Mouse (Mus musculus) CH12.LX (cell line): ENCODE measurements around the gene Prss22. TPM values are rescaled to one million over a fixed set of nuclear protein-coding genes. Genes with fewer than 3 reads are reported as not detected.

Experiments used
- DNase-seq: peaks from one replicate; pipeline ENCODE4 v3.0.0-alpha.2; 2013; ENCODE audit errors: extremely low read depth
- H3K27ac ChIP-seq: 2 replicates; pipeline ENCODE4 v1.5.1; 2012; ENCODE audit warnings: low read depth, mild to moderate bottlenecking, control low read depth, moderate library complexity; ENCODE audit not compliant: insufficient read depth
- H3K27me3 ChIP-seq: replicated peaks from 2 replicates; pipeline ENCODE3; 2012; ENCODE audit warnings: inconsistent platforms
- H3K36me3 ChIP-seq, 2 experiments: replicated peaks in 1 of 2; 2 replicates each; pipeline versions ENCODE3 to v1.6.1; 2012; ENCODE audit warnings: inconsistent platforms in 1 of 2, low read length in 1 of 2, mild to moderate bottlenecking in 1 of 2, mixed read lengths in 1 of 2, moderate library complexity in 1 of 2; ENCODE audit not compliant: control insufficient read depth in 1 of 2, insufficient read depth in 1 of 2
- H3K4me1 ChIP-seq, 2 experiments: 2 replicates each; pipeline ENCODE4 v1.6.1; 2012; ENCODE audit warnings: inconsistent platforms in 1 of 2, moderate library complexity in 1 of 2; ENCODE audit not compliant: insufficient read depth in 2 of 2, control insufficient read depth in 1 of 2
- H3K4me2 ChIP-seq: 2 replicates; pipeline ENCODE4 v1.6.1; 2012; ENCODE audit warnings: low read depth, mild to moderate bottlenecking, control low read depth; ENCODE audit not compliant: poor library complexity, insufficient read depth, severe bottlenecking
- H3K4me3 ChIP-seq, 3 experiments: fragments of 150-350 bp in 1 of 3; sonication (generic) in 1 of 3; replicated peaks in 1 of 3; 2 replicates each; pipeline versions ENCODE3 to v1.5.1; 2011 to 2012; ENCODE audit warnings: low read depth in 2 of 3, low read length in 2 of 3, mild to moderate bottlenecking in 2 of 3, moderate library complexity in 2 of 3, control low read depth in 1 of 3, improper control_type of control experiment in 1 of 3, inconsistent platforms in 1 of 3, mixed read lengths in 1 of 3; ENCODE audit not compliant: poor library complexity in 1 of 3
- H3K79me2 ChIP-seq: replicated peaks from 2 replicates; pipeline ENCODE4 v1.6.1; 2012; ENCODE audit warnings: mild to moderate bottlenecking, moderate library complexity; ENCODE audit not compliant: control insufficient read depth, poor library complexity, insufficient read depth, severe bottlenecking; ENCODE audit errors: extremely low read depth
- H3K9ac ChIP-seq: 2 replicates; pipeline ENCODE4 v1.6.1; 2012; ENCODE audit warnings: low read depth, mild to moderate bottlenecking, control low read depth, moderate library complexity; ENCODE audit not compliant: insufficient read depth
- H3K9me3 ChIP-seq: replicated peaks from 2 replicates; pipeline ENCODE3; 2012; ENCODE audit warnings: low read length, inconsistent platforms, mixed read lengths
- CTCF ChIP-seq, 2 experiments: IDR thresholded peaks in 1 of 2; conservative IDR thresholded peaks in 1 of 2; 2 replicates each; pipeline ENCODE4 v1.5.1; 2011 to 2012; ENCODE audit warnings: low read depth in 2 of 2, low read length in 2 of 2, improper control_type of control experiment in 1 of 2, inconsistent platforms in 1 of 2, mild to moderate bottlenecking in 1 of 2, moderate library complexity in 1 of 2
- GABPA ChIP-seq: IDR thresholded peaks from 2 replicates; pipeline ENCODE4 v1.6.1; 2012; ENCODE audit warnings: low read depth, low read length, improper control_type of control experiment, inconsistent platforms; ENCODE audit not compliant: insufficient replicate concordance
- JUND ChIP-seq: conservative IDR thresholded peaks from 2 replicates; pipeline ENCODE4 v1.6.1; 2011; ENCODE audit warnings: low read depth, low read length, improper control_type of control experiment
- MAX ChIP-seq: IDR thresholded peaks from 2 replicates; pipeline ENCODE4 v1.6.1; 2011; ENCODE audit warnings: low read length, improper control_type of control experiment
- RAD21 ChIP-seq: IDR thresholded peaks from 2 replicates; pipeline ENCODE4 v1.6.1; 2011; ENCODE audit warnings: low read depth, mild to moderate bottlenecking, low read length, improper control_type of control experiment, moderate library complexity
- SIN3A ChIP-seq: IDR thresholded peaks from 2 replicates; pipeline ENCODE4 v1.6.1; 2012; ENCODE audit warnings: low read length, improper control_type of control experiment, inconsistent platforms
- SMC3 ChIP-seq: IDR thresholded peaks from 2 replicates; pipeline ENCODE4 v1.6.1; 2011; ENCODE audit warnings: low read depth, low read length, improper control_type of control experiment
- ZC3H11A ChIP-seq: IDR thresholded peaks from 2 replicates; pipeline ENCODE4 v1.6.1; 2012; ENCODE audit warnings: low read depth, mild to moderate bottlenecking, inconsistent platforms, low read length, improper control_type of control experiment
- dilution Hi-C: fragments of 300-500 bp; cut with MboI; formaldehyde crosslinking; loops from 2 replicates; pipeline ENCODE4 v1.14.3; 2020; ENCODE audit warnings: low sequenced_read_pairs; ENCODE audit not compliant: extremely low pct_unique_long_range_greater_than_20kb, extremely low pct_ligation_motif_present
- in situ Hi-C: fragments of 300-500 bp; cut with MboI; formaldehyde crosslinking; loops from 3 replicates; pipeline ENCODE4 v1.14.3; 2019; ENCODE audit warnings: low sequenced_read_pairs, low pct_ligation_motif_present, low pct_unique_long_range_greater_than_20kb, mixed read lengths
- polyA plus RNA-seq: library from polyadenylated mRNA; unstranded; fragments of >175 nt; gene quantifications from 2 replicates; pipeline ENCODE4 v1.2.1, GENCODE M21; 2012; ENCODE audit warnings: low read depth; ENCODE audit not compliant: insufficient read length
- total RNA-seq, 2 experiments: library from RNA; depleted of rRNA; stranded (reverse); fragments of 300-350 nt in 1 of 2; fragments of >200 nt in 1 of 2; gene quantifications; 2 replicates each; pipeline ENCODE4 v1.2.3; 2012 to 2014

Gene Prss22
- total and polyA plus RNA-seq, 3 experiments, result not detected

DNA sequence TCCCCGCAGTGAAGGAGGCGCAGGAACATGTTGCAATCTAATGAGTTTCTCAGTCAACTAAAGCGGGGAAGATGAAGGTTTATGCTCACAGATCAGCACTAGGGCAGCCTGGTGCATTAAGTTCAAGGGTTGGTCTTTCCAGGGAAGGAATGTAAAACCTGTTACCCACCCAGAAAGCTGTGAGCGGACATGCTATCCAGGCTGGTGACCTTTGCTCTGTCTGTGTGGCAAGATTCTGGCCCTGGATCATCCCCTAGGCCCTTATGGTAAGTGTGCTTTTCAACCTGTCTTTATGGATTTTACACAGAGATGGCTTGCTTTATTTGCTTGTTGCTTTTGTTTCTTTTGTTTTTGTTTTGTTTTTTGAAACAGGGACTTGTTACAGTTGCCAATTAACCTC is 21.2 kb downstream of the Prss22 start:
- Histone ChIP-seq H3K9ac (no peak overlapping the region), H3K4me3 (no peak overlapping the region), H3K36me3 (no peaks in the 10 kb centered on the region), H3K4me2 (no peak overlapping the region), H3K79me2 (no peaks in the 10 kb centered on the region), H3K9me3 (no peaks in the 10 kb centered on the region), H3K4me1 (peaks cover 5 to 27% of the 10 kb centered on the region in 2 experiments), H3K27me3 (no peaks in the 10 kb centered on the region), H3K27ac (no peak overlapping the region)
- no peak for TF ChIP-seq JUND
- in situ Hi-C loops, result no loop called here
- dilution Hi-C loops, result no loop called here
- no peak for DNase-seq

DNA sequence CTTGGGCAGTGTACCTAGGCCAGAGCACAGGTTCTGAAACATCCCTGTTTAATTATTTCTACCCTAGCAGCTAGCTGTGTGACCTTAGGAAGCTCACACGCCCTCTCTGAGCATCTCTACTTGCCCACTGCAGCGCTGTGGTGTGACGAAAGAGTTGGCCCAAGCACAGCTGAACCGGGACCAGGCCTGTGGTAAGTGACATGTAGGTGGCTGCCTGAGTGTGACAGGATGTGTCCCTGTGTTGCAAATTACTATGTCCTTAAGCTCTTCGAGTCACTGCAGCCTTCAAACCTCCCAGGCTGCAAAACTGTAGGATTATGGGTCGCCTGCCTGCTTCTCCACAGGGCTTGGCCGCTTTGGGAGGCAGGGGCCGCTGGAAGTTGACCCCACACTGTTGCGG is 26.6 kb downstream of the Prss22 start:
- Histone ChIP-seq H3K27me3 (no peaks in the 10 kb centered on the region), H3K27ac (no peak overlapping the region), H3K4me2 (no peak overlapping the region), H3K9ac (no peak overlapping the region), H3K79me2 (no peaks in the 10 kb centered on the region), H3K9me3 (no peaks in the 10 kb centered on the region), H3K4me3 (no peak overlapping the region), H3K4me1 (peaks cover 14 to 31% of the 10 kb centered on the region in 2 experiments), H3K36me3 (no peaks in the 10 kb centered on the region)
- TF ChIP-seq SIN3A (no peak), GABPA (no peak)
- in situ Hi-C loops (no loop called here), dilution Hi-C loops (no loop called here)
- no peak for DNase-seq

DNA sequence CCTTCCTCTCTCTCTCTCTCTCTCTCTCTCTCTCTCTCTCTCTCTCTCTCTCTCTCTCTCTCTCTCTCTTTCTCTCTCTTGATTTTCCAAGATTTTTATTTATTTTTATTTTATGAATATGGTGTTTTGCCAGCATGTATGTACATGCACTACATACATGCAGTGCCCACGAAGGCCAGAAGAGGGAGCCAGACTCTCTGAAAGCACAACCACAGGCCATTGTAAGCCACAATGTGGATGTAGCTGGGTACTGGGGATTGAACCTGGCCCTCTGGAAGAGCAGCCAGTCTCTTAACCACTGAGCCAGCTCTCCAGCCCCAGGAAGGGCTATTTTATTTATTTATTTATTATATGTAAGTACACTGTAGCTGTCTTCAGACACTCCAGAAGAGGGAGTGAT is 28.7 kb downstream of the Prss22 start:
- H3K36me3 ChIP-seq, result no peaks in the 10 kb centered on the region
- H3K9ac ChIP-seq, result no peak overlapping the region
- H3K4me1 ChIP-seq, result peaks cover 21 to 41% of the 10 kb centered on the region in 2 experiments
- no peak overlapping the region for H3K4me3 ChIP-seq
- peak; percentile 70 for DNase-seq
- H3K4me2 ChIP-seq, result no peak overlapping the region
- in situ Hi-C loops, result loop anchor here (10.0 kb wide), 3 partner anchors 104 to 304 kb away; partner anchors contain the start of genes Bicdl2, Flywch1 and Prss21
- H3K27me3 ChIP-seq, result no peaks in the 10 kb centered on the region
- H3K9me3 ChIP-seq, result no peaks in the 10 kb centered on the region
- no peak overlapping the region for H3K27ac ChIP-seq
- TF ChIP-seq MAX, result no peak
- peak; percentile 69 for TF ChIP-seq RAD21
- TF ChIP-seq SMC3, result peak; percentile 76
- peak; percentile 32 to 83; a peak in 3 of 4 replicates for TF ChIP-seq CTCF (conservative IDR thresholded peaks at IDR 0.05 in 1 of 2, IDR thresholded peaks at IDR 0.05 in 1 of 2; ENCODE audit: low read depth in 2 of 2, low read length in 2 of 2)
- peak; percentile 22; the same call in 1 of the 2 replicates for TF ChIP-seq ZC3H11A
- no peaks in the 10 kb centered on the region for H3K79me2 ChIP-seq
- dilution Hi-C loops, result no loop called here
